Mouse (Mus musculus) CH12.LX (cell line): ENCODE results near the gene Pcbd1.

Experiments used
- CTCF ChIP-seq, 2 experiments: IDR thresholded peaks in 1 of 2; conservative IDR thresholded peaks in 1 of 2; 2 replicates each; pipeline ENCODE4 v1.5.1; 2011 to 2012; ENCODE audit warnings: low read depth in 2 of 2, low read length in 2 of 2, improper control_type of control experiment in 1 of 2, inconsistent platforms in 1 of 2, mild to moderate bottlenecking in 1 of 2, moderate library complexity in 1 of 2
- EP300 ChIP-seq: IDR thresholded peaks from 2 replicates; pipeline ENCODE4 v1.6.1; 2011; ENCODE audit warnings: low read length, improper control_type of control experiment
- MEF2A ChIP-seq: IDR thresholded peaks from 2 replicates; pipeline ENCODE4 v1.6.1; 2014; ENCODE audit warnings: low read depth, mild to moderate bottlenecking, inconsistent platforms, low read length, improper control_type of control experiment, borderline replicate concordance
- TCF12 ChIP-seq: IDR thresholded peaks from 2 replicates; pipeline ENCODE4 v1.6.1; 2014; ENCODE audit warnings: low read depth, mild to moderate bottlenecking, inconsistent platforms, low read length, improper control_type of control experiment

GRCm38 (mm10) chr10:61086502-61086901, 2.6 kb upstream of the Pcbd1 start:
- TF ChIP-seq MEF2A: no peak
- TF ChIP-seq EP300: no peak
- no peak for TF ChIP-seq TCF12
- no peak for TF ChIP-seq CTCF (conservative IDR thresholded peaks at IDR 0.05 in 1 of 2, IDR thresholded peaks at IDR 0.05 in 1 of 2; ENCODE audit: low read depth in 2 of 2, low read length in 2 of 2)
